Mouse (Mus musculus) megakaryocyte, embryonic 14.5 days (primary cell): ENCODE measurements around the gene Mgat4c. TPM values are rescaled to one million over a fixed set of nuclear protein-coding genes. Genes with fewer than 3 reads are reported as not detected.

Experiments
- H3K27me3 ChIP-seq: replicated peaks from 2 replicates; pipeline ENCODE3; 2012; ENCODE audit warnings: inconsistent platforms
- H3K36me3 ChIP-seq: replicated peaks from 2 replicates; pipeline ENCODE3; 2012; ENCODE audit warnings: low read length, inconsistent platforms, mixed read lengths
- H3K4me1 ChIP-seq: 2 replicates; pipeline ENCODE4 v1.6.1; 2012; ENCODE audit warnings: inconsistent platforms
- H3K4me3 ChIP-seq: replicated peaks from 2 replicates; pipeline ENCODE3; 2012; ENCODE audit warnings: moderate library complexity, mild to moderate bottlenecking, inconsistent platforms
- H3K9me3 ChIP-seq: 2 replicates; pipeline ENCODE4 v1.6.1; 2012; ENCODE audit warnings: inconsistent platforms
- FLI1 ChIP-seq: IDR thresholded peaks from 2 replicates; pipeline ENCODE4 v1.6.1; 2012; ENCODE audit warnings: low read length, inconsistent platforms, mixed read lengths
- GATA1 ChIP-seq: IDR thresholded peaks from 3 replicates; pipeline ENCODE4 v1.6.1; 2012; ENCODE audit warnings: mixed read lengths, low read length, inconsistent platforms, borderline replicate concordance
- polyA plus RNA-seq: library from polyadenylated mRNA; stranded (reverse); fragments of >175 nt; gene quantifications from 2 replicates; pipeline ENCODE4 v1.2.3, GENCODE M21; 2012; ENCODE audit warnings: low replicate concordance; ENCODE audit not compliant: insufficient read depth

The Mgat4c gene
- polyA plus RNA-seq, 1 experiment: not detected

DNA sequence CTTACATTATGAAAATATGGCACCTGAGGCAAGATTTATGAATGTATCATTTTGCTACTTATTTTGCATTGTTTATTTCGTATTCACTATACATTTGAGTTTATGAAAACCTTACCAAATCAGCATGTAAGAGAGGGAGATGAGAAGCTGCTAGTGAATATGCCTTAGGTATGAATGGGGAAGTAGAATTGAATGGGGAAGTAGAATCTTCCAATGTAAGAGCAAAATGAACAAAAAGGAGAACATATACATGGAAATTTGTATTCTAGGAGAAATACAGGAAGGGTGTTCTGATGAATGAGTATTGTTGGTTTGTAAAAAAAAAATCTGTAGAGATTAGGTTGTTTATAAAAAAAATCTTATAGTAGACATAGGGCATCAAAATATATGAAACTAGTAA lies 441.9 kb downstream of the Mgat4c start:
- Histone ChIP-seq H3K4me3 (no peak overlapping the region), H3K9me3 (no peaks in the 10 kb centered on the region; the same call in 1 of the 2 replicates), H3K4me1 (no peaks in the 10 kb centered on the region), H3K27me3 (no peaks in the 10 kb centered on the region), H3K36me3 (no peaks in the 10 kb centered on the region)
- TF ChIP-seq FLI1: no peak
- no peak for TF ChIP-seq GATA1

DNA sequence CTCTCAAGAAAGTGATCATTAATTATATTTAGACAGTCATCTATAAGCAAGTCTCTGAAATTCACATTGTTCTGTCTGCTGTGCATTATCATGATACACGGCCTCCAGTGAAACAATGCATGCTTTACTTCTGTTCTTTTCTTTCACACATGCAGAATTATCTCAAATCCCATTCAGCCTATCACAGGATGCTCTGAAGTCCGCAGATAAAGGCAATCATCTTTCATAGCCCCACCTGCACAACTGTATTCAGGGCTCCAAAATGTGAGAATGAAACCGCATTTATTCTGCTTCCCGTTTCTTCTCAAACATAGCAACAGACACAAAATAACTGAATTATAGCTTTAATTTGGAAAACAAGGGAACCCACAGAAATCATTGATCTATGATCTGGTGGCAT lies 446.1 kb downstream of the Mgat4c start:
- TF ChIP-seq GATA1 (no peak), FLI1 (no peak)
- no peaks in the 10 kb centered on the region for H3K4me1 ChIP-seq
- H3K4me3 ChIP-seq: no peak overlapping the region
- H3K36me3 ChIP-seq: no peaks in the 10 kb centered on the region
- H3K9me3 ChIP-seq: no peaks in the 10 kb centered on the region; the same call in 1 of the 2 replicates
- H3K27me3 ChIP-seq: no peaks in the 10 kb centered on the region

DNA sequence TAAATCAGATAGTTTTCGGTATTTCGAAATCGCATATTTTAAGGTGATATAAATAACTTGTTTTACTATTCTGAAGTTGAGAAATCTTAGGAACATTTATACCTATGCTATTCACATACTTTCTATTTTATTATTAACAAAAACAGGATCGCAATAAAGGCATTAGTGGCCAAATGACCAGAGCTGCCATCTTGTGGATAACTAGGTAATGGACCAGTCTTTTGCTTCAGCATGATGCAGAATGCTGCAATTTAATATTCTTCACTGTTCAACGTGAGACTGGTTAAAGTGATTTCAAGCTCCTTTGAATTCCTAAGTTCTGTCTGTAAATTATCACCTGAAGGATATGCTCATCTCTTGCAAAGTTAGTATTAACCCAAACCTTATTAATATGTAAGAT lies 473.6 kb downstream of the Mgat4c start:
- H3K36me3 ChIP-seq: no peaks in the 10 kb centered on the region
- TF ChIP-seq FLI1: no peak
- no peak for TF ChIP-seq GATA1
- no peaks in the 10 kb centered on the region for H3K9me3 ChIP-seq

DNA sequence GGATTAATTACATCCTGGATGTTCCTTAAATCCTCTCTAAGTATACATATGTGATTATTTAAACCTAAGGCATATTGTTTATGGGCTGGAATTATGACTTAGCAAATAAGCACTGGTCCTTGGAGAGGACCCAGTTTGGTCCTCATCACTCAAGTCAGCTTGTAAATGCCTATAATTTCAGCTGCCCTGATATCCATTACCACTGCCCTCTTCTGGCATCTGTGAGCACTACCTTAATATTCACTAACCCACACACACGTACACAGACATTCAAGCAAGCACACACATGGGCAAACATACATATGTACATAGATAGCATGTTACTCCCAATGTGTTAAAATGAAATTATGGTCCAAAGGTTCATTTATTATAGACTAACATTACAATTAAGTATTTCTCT lies 474.6 kb downstream of the Mgat4c start:
- H3K4me3 ChIP-seq: no peak overlapping the region
- no peaks in the 10 kb centered on the region for H3K9me3 ChIP-seq
- H3K4me1 ChIP-seq: no peaks in the 10 kb centered on the region
- H3K36me3 ChIP-seq: no peaks in the 10 kb centered on the region
- no peaks in the 10 kb centered on the region for H3K27me3 ChIP-seq
- no peak for TF ChIP-seq GATA1

More for the DNA sequence above, 473.6 kb downstream of the Mgat4c start:
- Histone ChIP-seq H3K4me3 (no peak overlapping the region), H3K4me1 (no peaks in the 10 kb centered on the region), H3K27me3 (no peaks in the 10 kb centered on the region)

DNA sequence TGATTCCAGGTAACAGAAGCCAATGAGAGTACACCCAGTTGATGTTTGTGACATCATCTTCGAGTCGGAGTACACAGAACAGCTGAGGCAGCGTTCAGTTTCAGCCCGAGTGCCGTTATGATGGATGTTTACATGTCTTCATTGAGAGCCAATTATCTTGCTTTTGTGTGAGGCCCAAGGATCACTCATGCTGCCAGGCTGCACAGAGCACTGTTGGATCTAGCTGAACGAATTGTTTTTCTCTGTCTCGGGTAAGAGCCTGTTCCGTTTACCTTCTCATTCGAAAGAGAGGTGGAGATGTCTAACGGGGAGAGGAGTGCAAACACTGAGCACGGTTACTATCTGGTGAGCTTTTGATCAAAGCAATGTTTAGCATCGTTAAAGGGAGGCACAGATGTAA lies 477.5 kb downstream of the Mgat4c start:
- TF ChIP-seq FLI1: no peak
- no peak for TF ChIP-seq GATA1
- Histone ChIP-seq H3K36me3 (no peaks in the 10 kb centered on the region), H3K4me1 (no peaks in the 10 kb centered on the region), H3K4me3 (no peak overlapping the region), H3K9me3 (no peaks in the 10 kb centered on the region), H3K27me3 (no peaks in the 10 kb centered on the region)

DNA sequence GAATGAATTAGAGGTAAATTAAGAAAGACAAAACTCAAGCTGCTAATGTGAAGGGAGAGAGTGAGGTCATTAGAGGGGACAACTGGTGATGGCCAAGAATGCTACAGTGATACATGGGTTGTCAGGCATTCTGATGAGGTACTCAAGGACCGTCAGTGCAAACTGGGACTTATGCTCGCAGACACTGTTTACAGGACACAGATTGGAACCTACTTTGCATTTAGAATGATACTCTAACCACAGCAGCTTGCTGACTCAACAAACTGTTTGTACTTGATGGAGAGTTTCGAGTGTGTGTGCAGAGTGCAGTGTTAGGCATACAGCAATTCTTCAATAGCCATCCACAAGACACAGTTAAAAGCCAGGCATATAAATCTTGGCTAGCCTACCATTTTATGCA lies 503.4 kb downstream of the Mgat4c start:
- TF ChIP-seq GATA1 (no peak), FLI1 (no peak)
- no peaks in the 10 kb centered on the region for H3K36me3 ChIP-seq
- no peak overlapping the region for H3K4me3 ChIP-seq
- no peaks in the 10 kb centered on the region for H3K4me1 ChIP-seq
- H3K27me3 ChIP-seq: no peaks in the 10 kb centered on the region
- no peaks in the 10 kb centered on the region; the same call in 1 of the 2 replicates for H3K9me3 ChIP-seq

DNA sequence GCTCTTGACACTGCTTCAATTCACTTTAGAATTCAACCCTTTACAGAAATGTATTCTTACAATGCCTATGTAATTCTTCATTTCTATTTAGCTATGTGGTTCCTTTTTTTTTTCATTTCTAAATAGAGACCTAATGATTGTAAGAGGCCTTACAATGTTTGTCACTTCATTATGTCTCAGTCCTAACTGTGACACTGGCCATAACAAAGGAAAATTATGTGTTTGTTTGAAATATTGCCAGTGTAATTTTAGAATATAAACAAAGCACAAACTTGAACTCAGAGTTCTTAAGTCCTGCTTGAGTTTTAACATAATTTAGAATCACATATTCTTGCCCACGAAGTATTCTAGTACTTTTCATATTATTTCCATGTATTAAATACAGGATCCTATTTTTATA lies 510.4 kb downstream of the Mgat4c start:
- no peak for TF ChIP-seq FLI1
- TF ChIP-seq GATA1: no peak
- no peak overlapping the region for H3K4me3 ChIP-seq
- no peaks in the 10 kb centered on the region for H3K4me1 ChIP-seq
- H3K9me3 ChIP-seq: peaks cover 3% of the 10 kb centered on the region; the same call in 1 of the 2 replicates
- H3K36me3 ChIP-seq: no peaks in the 10 kb centered on the region
- H3K27me3 ChIP-seq: no peaks in the 10 kb centered on the region

DNA sequence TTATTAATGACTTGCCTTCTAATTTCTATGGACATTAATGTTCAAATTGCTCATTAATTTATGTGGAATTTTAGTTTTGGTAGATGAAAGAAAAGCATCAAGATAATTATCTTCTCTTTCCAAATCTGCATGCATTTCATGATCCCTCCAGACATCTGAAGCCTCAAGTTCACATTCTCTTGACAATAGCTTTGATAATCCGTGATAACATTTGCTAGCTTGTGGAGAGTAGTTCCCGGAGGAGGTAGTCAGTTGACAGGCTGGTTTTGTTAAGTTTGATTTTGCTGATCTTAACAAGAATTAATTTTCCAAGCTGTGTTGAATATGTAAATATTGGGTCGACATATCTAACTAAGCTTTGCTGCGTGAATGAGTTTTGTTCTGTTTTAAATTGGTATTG lies 515.6 kb downstream of the Mgat4c start:
- H3K36me3 ChIP-seq: no peaks in the 10 kb centered on the region
- H3K4me3 ChIP-seq: no peak overlapping the region
- H3K27me3 ChIP-seq: no peaks in the 10 kb centered on the region
- peaks cover 3% of the 10 kb centered on the region; the same call in 1 of the 2 replicates for H3K9me3 ChIP-seq
- TF ChIP-seq GATA1 (no peak), FLI1 (no peak)
- H3K4me1 ChIP-seq: no peaks in the 10 kb centered on the region

DNA sequence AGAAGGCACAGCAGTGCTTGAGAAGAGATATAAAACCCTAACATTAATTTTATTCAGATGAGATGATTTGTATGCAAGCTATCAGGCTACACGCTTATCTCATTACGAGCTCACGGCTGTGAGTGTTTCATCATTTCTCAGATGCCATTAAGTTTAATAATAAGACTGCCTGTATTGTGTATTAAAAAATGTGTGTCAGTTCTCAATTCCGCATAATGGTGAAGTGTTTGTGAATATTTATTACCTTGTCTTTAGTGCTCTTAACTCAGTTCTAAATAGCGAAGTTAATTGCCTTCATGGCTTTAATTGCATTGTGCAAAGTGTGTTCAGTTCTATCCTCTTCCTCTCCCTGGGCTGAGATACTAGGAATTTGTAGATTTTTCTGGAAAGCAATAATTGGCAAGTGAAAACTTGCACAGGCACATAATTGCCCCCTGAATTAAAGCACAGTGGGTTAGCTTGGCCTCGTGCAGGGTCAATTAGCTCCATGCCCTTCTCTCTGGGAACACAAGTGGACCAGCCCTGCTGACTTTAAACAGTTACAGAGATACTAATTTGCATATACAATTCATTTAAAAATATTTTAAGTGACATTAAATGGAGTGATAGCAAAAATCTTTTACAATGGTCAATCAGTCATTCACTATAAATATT lies 557.4 kb downstream of the Mgat4c start:
- H3K9me3 ChIP-seq: peaks cover 3% of the 10 kb centered on the region; the same call in 1 of the 2 replicates
- H3K4me1 ChIP-seq: no peaks in the 10 kb centered on the region
- H3K27me3 ChIP-seq: no peaks in the 10 kb centered on the region
- no peaks in the 10 kb centered on the region for H3K36me3 ChIP-seq
- no peak overlapping the region for H3K4me3 ChIP-seq
- no peak for TF ChIP-seq GATA1

DNA sequence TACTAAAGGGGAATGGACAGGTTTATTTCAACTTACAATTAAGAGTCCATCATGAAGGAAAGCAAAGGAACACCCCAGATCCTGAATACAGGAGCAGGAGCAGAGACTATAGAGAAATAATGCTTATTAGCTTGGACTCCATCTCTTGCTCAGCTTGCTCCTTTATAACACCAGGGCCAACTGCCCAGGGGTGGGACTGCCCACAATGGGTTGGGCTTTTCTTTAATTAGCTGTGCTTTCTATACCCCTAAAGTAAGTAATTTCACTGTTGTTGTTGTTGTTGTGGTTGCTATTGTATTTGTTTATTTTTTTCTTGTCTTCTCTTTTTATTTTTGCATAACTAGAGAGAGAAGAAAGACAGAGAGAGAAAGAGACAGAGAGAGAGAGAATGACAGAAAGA lies 562.6 kb downstream of the Mgat4c start:
- TF ChIP-seq GATA1: no peak
- TF ChIP-seq FLI1: no peak
- Histone ChIP-seq H3K4me1 (no peaks in the 10 kb centered on the region), H3K9me3 (peaks cover 3% of the 10 kb centered on the region; the same call in 1 of the 2 replicates), H3K36me3 (no peaks in the 10 kb centered on the region), H3K4me3 (no peak overlapping the region), H3K27me3 (no peaks in the 10 kb centered on the region)

DNA sequence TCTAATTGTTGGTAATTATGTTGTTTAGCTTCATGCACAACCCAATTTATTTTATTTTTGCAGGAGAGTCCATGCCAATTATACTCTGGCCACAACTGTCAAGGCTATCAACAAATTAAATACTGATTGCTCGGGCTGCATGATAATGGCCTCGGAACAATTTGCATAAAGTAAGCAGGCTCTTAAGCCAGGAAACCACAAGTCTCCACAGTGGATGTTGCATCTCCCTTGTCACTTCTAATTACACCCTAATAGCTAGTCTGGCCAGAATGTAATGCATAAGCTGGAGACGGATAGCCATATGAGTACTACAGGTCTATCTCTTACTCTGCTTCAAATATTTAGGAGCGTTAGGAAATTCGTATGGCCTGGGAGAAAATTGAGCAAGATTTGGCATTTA lies 563.3 kb downstream of the Mgat4c start:
- Histone ChIP-seq H3K9me3 (peaks cover 3% of the 10 kb centered on the region; the same call in 1 of the 2 replicates), H3K27me3 (no peaks in the 10 kb centered on the region), H3K4me3 (no peak overlapping the region), H3K4me1 (no peaks in the 10 kb centered on the region), H3K36me3 (no peaks in the 10 kb centered on the region)
- no peak for TF ChIP-seq FLI1
- no peak for TF ChIP-seq GATA1
